Mouse (Mus musculus): ENCODE results near the gene Tubgcp2. TPM values are rescaled to one million over a fixed set of nuclear protein-coding genes. Genes with fewer than 3 reads are reported as not detected.

Gene Tubgcp2
- polyA plus RNA-seq, 1 experiment, result 51.7 TPM

DNA sequence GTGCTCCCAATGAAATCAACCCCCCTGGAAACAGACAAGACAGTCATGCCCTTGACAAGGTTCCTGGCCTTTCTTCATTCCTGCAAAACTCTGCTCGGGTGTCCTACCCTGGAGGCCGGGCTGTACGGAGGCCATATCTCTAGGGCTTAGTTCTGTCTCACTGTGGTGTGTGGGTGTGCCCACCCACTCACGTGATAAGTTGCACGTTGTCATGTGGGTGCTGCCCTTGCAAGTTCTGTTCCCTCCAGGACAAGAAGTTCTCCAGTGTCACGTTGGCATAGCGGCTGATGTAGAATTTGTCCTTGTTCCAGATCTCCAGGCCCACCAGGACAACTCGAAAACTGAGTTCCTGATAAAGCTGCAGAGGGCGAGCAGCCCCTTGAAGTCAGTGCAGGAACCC is 48.2 kb downstream of the Tubgcp2 start:
- DNase-seq (ENCODE audit: extremely low spot score in 1 of 2, low spot score in 1 of 2), result no peak

DNA sequence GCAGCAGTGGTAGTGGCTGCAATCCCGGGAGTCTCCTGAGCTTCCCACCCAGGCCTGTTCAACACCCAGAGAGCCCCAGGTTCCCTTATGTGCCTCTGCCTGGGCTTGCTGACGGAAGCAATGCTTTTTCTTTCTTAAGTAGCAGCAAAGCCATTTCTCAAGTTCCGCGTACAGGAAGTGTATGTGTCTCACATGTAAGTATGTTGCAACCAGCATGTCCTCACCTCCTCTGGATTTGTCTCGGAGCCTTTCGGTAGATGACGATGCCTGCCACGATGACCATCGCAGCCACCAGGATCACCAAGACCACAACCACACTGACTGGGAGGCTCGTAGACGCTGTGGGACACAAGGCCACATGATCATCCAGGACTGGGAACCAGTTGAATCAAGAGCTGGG is 52.0 kb downstream of the Tubgcp2 start:
- DNase-seq (ENCODE audit: extremely low spot score in 1 of 2, low spot score in 1 of 2), result no peak

DNA sequence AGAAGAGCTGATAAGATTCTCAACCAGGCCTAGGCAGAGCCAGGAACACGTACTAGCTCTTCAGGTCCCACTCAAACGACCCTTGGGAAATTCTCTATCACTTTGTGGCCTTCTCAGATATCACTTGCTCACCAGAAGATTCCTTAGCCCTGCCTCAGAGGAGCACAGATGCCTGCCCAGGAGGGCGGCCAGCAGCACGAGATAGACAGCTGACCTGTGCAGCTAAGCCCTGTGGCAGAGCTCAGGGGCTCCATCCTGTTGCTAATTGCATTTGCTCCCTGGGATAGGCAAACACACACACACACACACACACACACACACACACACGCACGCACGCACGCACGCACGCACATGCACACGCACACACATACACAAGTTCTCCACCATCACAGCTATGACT is 54.4 kb downstream of the Tubgcp2 start:
- DNase-seq (ENCODE audit: extremely low spot score in 1 of 2, low spot score in 1 of 2), result no peak

DNA sequence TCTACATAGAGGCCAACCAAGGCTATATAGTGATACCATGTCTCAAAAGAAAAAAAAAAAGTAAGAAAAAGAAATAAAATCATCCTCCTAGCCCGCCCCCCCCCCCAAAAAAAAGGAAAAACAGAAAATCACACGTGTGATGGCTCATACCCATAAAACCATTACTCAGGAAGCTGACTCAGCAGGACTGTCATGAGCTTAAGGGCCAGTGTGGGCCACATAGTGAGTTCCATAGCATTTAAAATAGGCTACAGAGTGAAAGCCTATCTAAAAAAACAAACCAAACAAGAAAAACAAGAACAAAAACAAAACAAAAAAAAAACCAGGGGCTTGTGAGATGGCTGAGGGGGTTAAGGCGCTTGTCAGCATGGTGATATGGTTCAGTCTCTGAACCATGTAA is 55.7 kb downstream of the Tubgcp2 start:
- no peak for DNase-seq (ENCODE audit: extremely low spot score in 1 of 2, low spot score in 1 of 2)

DNA sequence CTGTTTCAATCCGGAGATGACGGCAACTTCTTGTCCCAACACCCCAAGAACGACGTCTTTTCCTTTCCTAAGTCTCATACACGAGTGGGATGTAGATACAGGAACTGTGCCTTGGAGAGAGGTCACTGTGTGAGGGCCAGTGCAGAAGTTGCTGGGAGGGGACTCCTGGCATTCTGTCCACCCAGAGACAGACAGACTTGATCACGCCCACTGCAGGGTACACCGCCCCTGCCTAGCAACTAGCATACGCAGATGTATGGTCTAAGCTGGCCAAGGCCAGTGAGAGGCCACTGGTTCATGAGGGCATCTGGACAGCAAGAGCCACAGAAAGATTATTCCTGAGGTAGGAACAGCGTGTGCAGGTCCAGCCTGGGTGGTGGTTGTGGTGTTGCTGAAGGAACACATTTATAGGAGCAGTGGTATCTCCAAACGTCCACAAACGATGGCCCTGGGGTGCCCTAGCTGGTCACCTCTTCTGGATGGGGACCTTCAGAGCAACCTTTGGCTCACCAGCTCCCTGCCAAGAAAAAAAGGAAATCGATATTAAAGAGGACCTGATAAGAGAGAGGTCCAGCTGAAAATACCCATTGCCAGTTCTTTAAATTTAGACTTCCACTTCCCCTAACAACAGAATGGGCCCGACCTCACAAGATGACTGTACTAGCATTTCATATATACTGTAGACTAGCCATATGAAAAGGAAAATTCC is 57.3 kb downstream of the Tubgcp2 start:
- peak in 1 of 2 experiments; percentile 19 for DNase-seq (ENCODE audit: extremely low spot score in 1 of 2, low spot score in 1 of 2)

DNA sequence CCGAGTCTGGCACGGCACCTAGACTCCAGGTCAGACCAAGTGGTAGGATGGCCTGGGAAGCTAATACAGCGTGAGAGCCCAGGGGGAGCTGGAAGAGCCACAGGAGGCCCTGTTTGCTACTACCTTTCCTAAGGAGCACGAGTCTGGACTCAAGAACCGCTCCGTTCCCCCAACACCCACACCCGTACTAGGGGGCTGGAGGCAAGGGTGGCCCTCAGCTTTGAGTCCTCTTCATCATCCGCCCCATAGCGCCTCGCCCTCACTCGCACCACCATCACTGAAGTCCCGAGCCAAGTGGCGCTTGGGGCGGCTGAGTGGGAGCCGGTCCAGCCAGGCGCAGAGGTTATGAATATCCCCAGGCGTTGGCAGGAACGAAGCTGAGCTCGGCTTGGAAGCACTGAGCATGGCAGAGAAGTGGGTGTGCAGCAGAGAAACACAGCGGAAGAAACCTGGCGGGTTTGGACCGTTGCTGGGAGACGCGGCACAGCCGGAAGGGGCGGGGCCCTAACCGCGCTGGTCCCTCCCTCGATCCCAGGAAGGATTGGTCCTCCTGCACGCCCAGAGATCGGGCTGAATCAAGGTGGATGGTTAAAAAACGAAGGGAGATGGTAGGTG is 58.1 kb downstream of the Tubgcp2 start, which contains the start of gene 6430531B16Rik:
TSS of gene 6430531B16Rik (minus strand) at position 478 of the 615 bp plus-strand sequence.
- DNase-seq (ENCODE audit: extremely low spot score in 1 of 2, low spot score in 1 of 2), result peak; percentile 86 to 95

DNA sequence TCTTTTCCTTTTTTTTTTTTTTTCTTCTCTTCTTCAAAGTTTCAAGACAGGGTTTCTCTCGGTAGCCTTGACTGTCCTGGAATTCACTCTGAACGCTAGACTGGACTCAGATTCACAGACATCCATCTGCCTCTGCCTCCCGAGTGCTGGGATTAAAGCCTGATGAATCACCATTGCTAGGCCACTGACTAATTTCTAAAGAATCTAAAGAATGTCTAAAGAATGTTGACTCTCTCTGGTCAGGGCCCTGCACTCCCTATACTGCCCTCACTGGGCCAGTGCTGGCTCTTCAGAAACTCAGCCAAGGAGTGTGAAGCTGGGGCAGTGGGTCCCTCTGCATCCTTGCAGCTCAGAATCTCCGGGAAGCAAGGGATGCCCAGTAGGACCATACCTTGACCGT is 61.0 kb downstream of the Tubgcp2 start:
- no peak for DNase-seq (ENCODE audit: extremely low spot score in 1 of 2, low spot score in 1 of 2)

DNA sequence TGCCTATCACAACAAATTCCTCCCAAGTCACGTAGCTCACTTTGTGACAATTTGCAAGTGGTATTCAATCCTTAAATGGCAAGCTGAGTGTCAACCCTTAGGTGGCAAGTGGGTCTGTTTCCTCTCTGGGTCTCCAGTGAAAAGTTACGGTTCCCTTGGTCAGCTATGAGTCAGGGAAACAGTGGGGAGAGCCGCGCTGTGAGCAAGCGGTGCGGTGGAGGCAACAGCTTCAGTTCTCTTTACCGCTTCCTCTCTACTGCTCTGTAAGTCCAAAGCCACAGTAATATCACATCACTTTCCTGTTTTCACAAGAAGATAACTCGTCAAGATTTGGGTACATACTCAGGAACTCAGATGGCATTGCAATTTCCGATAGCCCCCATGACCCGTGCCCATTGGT is 62.2 kb downstream of the Tubgcp2 start:
- DNase-seq (ENCODE audit: extremely low spot score in 1 of 2, low spot score in 1 of 2), result no peak

DNA sequence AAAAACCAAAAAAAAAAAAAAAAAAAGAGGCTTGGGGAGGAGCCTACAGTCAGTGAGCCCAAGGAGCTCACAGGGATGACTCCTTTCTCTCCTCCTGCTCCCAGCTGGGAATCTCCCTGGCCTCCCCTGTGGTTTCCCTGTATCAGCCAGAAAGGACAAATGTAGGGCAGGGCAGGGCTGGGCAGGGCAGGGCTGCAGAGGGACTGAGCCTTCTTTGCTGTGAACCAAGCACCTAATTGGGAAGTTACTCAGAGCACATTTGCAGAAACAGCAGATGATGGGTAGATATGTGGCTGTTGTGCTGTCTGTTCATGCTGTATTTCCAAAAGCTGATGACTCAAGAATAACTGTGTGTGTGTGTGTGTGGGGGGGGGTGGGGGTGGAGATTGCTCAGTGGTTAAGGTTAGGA is 63.5 kb downstream of the Tubgcp2 start:
- no peak for DNase-seq (ENCODE audit: extremely low spot score in 1 of 2, low spot score in 1 of 2)

DNA sequence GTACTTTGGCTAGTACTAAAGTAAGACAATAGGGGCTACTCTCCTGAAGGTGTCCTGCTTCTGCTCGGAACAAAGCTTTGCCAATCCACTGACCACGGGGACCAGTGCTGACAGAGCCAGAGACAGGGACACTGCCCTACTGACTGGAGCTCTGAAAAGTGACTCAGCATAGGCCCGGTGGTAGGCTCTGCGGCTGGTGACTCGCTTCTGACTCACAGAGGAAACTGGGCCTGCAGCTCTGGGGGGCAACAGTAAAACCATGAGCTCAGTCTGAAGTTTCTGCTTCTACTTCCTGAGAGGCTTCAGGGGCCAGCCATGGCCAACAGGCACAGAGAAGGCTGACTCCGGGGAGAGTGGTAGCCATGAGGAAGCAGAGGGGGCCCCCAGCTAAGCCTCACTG is 65.0 kb downstream of the Tubgcp2 start:
- no peak for DNase-seq (ENCODE audit: extremely low spot score in 1 of 2, low spot score in 1 of 2)

DNA sequence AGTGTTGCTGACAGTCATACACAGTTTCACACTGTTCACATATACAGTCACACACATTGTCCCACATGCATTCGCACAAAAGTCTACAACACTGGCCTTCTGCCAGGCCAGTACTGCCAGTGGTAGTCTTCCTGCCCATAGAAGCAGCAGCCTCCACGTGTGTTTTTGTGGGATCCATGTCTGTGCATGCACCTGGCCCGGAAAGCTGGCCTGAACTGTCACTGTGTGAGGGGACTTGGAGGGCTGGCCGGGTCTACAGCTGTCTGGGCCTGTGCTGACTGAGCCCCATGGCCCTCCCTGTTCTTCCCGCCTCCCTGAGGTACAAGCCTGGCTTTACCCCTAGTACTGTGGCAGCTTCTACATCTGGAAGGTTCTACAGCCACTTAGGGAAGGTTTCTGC is 65.5 kb downstream of the Tubgcp2 start:
- DNase-seq (ENCODE audit: extremely low spot score in 1 of 2, low spot score in 1 of 2), result no peak

DNA sequence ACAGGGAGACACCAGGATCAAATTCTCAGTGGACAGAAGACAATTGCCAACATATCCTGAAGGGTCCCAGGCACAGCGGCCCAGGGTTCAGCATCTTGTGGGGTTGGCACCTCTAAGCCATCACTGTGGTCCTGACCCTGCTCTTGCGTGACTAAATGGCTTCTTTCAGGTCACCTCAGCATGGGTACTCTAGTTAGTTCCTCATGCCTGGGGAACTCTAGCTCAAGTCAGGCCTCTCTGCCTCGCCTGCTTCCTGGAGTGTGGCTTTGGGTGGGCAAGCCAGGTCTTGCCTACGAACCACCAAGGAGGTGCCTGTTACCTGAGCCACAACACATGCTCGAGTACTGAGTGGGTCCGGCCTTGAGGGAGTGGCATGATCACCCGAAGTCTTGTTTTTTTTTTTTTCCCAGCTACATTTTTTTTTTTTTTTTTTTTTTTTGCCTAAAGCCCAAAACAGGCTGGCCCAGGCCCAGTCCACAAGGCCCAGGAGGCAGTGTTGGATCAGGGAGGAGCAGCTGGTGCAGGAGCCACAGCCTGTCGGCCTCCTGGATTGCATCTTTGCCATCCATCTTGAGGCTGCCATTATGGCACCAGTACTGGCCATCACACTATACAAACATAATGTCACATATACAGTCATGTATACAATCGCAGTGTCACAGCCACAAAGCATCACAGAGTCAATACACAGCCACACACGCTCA is 66.1 kb downstream of the Tubgcp2 start:
- no peak for DNase-seq (ENCODE audit: extremely low spot score in 1 of 2, low spot score in 1 of 2)

DNA sequence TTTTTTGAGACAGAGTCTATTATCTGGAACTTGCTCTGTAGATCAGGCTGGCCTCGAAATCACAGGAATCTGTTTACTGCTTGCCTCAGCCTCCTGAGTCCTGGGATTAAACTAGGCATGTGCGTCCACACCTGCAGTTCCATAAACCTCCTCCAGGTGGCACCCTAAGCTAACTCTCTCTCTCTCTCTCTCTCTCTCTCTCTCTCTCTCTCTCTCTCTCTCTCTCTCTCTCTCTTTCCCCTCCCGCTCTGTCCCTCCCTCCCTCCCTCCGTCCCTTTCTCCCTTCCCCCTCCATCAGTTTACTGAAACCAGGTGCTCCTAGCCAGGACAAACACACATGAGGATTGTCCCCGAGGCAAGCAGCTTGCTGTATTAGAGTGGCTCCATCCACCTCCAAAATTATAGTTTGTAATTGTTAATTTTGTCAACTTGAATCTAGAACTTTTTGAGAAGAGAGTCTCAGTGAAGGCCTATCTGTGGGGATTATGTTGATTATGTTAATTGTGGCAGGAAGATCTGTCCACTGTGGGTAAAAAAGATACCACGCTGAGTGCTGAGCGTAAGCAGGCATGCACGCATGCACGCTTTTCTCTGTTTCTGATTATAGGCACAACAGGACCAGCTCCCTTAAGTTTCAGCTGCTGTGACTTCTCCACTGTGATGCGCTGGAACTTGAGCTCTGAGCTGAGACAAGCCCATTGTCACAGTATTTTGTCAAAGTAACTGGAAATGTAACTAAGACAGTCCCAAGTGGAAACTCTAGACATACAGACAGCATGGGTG is 66.9 kb downstream of the Tubgcp2 start:
- peak; percentile 72 to 97 for DNase-seq (ENCODE audit: extremely low spot score in 1 of 2, low spot score in 1 of 2)

DNA sequence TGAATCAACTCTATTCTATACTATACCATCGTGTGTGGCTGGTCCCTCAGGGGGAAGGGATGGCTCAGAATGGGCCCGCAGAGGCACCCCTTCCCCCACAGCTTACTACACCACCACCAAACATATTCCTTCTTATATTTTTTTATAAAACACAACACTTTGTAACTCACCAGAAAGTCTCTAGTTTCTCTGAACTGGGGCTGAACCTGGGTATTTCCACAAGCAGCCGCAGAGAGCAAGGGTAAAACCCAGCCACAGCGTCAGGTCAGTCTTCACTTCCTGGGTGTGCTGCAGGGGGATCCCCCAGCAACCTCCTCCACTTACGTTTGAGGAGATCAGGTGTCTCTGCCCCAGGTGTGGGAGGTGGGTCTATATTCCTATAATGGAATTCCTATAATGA is 68.0 kb downstream of the Tubgcp2 start:
- no peak for DNase-seq (ENCODE audit: extremely low spot score in 1 of 2, low spot score in 1 of 2)

DNA sequence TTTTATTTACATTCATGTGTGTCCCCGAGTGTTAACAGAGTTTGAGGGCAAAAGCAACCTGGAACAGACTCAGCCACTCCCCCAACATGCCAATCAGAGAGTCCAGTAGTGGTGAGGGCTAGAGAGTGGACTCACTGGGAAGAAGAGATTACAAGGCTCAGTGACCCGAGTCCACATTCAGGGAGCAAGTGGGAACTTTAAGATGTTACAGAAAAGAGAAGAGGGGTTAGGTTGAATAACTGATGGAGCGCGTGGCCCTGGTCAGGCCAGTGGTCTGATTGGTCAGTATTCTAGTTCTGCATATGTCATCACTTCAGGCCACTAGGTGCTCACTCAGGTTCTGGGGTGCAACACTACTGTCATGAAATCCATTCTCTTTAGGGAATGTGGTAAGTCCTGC is 69.3 kb downstream of the Tubgcp2 start:
- no peak for DNase-seq (ENCODE audit: extremely low spot score in 1 of 2, low spot score in 1 of 2)

DNA sequence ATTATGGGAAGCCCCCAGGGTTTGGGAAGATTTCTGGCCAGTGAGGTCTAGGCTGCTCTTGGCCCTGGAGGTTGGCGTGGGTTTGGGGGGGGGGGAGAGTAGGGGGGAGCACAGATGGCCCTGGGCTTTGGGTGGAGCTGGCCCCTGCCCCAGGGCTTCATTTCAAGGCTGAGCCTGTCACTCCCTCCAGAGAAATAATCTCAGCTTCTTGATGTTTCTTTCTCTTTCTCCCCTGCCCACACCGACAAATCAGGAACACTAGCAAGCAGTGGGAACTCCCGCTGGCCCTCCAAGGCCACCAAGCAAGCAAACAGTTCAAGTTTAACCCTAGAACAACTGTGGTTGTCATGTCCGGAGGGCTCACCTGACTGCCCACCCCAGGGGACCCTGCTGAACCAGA is 72.7 kb downstream of the Tubgcp2 start:
- DNase-seq (ENCODE audit: extremely low spot score in 1 of 2, low spot score in 1 of 2), result no peak

DNA sequence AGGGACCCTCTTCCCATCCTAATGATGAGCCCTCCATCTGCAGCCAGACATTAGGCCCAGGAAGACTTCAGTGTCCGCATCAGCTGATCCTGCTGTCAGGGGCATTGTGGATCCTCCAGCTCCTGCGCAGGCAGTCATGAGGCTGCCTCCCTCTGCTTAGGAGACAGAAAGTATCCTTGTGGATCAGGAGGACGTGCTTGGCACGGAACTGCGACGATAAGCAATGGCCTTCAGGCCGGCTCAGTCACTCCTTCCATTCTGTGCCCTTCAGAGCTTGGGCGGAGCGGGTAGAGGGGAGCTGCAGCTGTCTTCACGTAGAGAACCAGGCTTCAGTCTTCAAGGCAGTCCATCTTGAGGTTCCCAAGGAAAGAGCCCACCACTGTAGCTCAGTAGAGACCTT is 75.3 kb downstream of the Tubgcp2 start:
- DNase-seq (ENCODE audit: extremely low spot score in 1 of 2, low spot score in 1 of 2), result no peak

DNA sequence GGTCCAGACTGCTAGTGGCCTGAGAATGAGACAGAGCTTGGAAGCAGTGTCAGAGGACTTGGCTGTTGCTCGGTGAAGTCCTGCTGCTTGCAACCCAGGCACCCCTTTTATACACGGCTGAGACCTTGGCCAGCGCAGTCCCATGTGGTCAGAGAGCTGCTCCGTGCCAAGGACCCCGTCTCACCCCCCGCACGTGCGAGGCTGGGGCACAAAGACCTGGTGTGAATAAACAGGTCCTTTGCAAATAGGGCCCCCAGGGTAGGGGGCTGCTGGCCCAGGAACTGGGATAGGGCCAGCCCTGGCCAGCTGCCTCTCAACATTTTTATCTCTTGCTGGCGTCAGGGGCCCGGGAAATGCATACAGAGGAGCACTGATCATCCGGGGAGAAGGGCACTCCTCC is 78.5 kb downstream of the Tubgcp2 start:
- no peak for DNase-seq (ENCODE audit: extremely low spot score in 1 of 2, low spot score in 1 of 2)

DNA sequence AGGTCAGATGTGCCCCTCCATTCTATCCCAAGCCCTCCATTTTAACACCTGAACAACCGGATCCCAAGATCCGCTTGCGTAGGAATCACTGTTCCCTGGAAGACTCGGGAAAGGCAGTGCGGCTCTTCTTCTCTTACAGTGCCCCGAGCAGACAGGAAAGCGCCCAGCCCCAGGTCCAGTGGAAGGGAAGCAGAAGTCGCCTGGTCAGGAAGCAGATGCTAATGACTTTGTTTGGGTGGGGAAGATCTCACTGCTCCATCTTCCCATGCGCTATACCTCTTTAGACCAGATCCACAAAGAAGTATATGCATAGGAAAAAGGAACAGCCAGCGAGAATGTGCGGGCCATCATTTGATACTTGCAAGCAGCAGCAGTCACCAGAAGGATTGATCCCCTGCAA is 79.0 kb downstream of the Tubgcp2 start:
- no peak for DNase-seq (ENCODE audit: extremely low spot score in 1 of 2, low spot score in 1 of 2)

DNA sequence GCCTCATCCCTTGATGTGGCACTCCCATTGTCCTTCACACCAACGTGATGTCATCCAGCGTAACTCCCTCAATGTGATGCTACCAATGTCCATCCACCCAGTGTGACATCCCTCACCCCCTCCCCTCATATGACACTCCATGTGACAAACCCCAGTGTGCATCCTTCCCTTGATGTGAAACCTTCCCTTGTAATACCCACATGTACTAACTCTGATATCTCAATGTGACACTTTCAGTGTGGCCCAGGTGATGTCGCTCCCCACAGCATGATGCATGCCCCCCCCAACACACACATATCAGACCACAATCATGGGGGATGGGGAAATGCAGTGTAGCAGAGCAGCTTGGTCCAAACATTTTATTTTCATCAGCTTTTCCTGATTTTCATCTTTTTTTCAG is 79.8 kb downstream of the Tubgcp2 start:
- DNase-seq (ENCODE audit: extremely low spot score in 1 of 2, low spot score in 1 of 2), result no peak

DNA sequence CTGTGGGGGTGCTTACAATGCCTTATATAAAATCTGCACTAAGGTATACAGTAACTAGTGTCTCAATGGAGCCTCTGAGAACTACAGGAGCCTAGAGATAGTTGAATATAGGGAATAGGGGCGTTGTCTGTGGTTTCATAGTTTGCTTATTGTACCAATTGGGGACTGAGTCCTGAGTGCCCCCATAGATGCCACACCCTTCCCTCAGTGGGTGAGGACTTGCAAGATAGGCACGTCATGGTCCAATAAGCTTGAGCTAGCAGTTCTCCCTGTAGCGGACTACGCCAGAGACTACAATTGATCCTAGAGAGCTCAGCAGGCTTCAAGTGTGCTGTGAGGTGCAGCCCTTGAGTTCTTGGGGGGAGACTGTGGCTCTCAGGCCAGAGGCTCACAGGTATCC is 81.0 kb downstream of the Tubgcp2 start:
- DNase-seq (ENCODE audit: extremely low spot score in 1 of 2, low spot score in 1 of 2), result no peak
